Mouse (Mus musculus) liver, embryonic 13.5 days (tissue): ENCODE measurements around the gene Iqcd. TPM values are rescaled to one million over a fixed set of nuclear protein-coding genes. Genes with fewer than 3 reads are reported as not detected.

Experiments used
- ATAC-seq: fragments of 200-750 bp; cut with Nextera tagmentation; 2 replicates; pipeline ENCODE4 v1.8.0; 2017; ENCODE audit warnings: low read depth, mild to moderate bottlenecking, moderate number of reproducible peaks, moderate library complexity
- DNase-seq: peaks from one replicate; pipeline ENCODE4 v3.0.0; 2022
- H3K27ac ChIP-seq: fragments of 300-500 bp; sonication (generic); 2 replicates; pipeline ENCODE4 v1.5.1; 2015; ENCODE audit warnings: moderate library complexity, mild to moderate bottlenecking, inconsistent platforms
- H3K27me3 ChIP-seq: fragments of 300-500 bp; sonication (generic); 2 replicates; pipeline ENCODE4 v1.6.1; 2015; ENCODE audit warnings: mild to moderate bottlenecking, inconsistent platforms
- H3K36me3 ChIP-seq: fragments of 300-500 bp; sonication (generic); 2 replicates; pipeline ENCODE4 v1.6.1; 2015; ENCODE audit warnings: mild to moderate bottlenecking, inconsistent platforms
- H3K4me1 ChIP-seq: fragments of 300-500 bp; sonication (generic); replicated peaks from 2 replicates; pipeline ENCODE4 v1.6.1; 2015; ENCODE audit warnings: inconsistent platforms
- H3K4me2 ChIP-seq: fragments of 300-500 bp; sonication (generic); 2 replicates; pipeline ENCODE4 v1.6.1; 2015; ENCODE audit warnings: inconsistent platforms, mild to moderate bottlenecking, moderate library complexity
- H3K4me3 ChIP-seq: fragments of 300-500 bp; sonication (generic); replicated peaks from 2 replicates; pipeline ENCODE4 v1.5.1; 2015; ENCODE audit warnings: mild to moderate bottlenecking, inconsistent platforms
- H3K9ac ChIP-seq: fragments of 300-500 bp; sonication (generic); 2 replicates; pipeline ENCODE4 v1.6.1; 2015; ENCODE audit warnings: mild to moderate bottlenecking, inconsistent platforms
- H3K9me3 ChIP-seq: fragments of 300-500 bp; sonication (generic); replicated peaks from 2 replicates; pipeline ENCODE4 v1.6.1; 2016; ENCODE audit warnings: inconsistent platforms
- WGBS: fragments of 180-500 bp; shearing (Covaris S2); methylation state at CpG from one replicate; pipeline ENCODE4 v1.1.7; 2015; ENCODE audit not compliant: insufficient replicate concordance; 5-methylcytosine and 5-hydroxymethylcytosine counted together
- polyA plus RNA-seq: library from polyadenylated mRNA; unstranded; fragments of >200 nt; fragmentation: Nextera tagmentation; extraction: Ambion mirVana; gene quantifications from 2 replicates; pipeline ENCODE4 v1.2.1, GENCODE M21; 2015

The Iqcd gene
- polyA plus RNA-seq, 1 experiment from 2014 or later, result 1.9 TPM

DNA sequence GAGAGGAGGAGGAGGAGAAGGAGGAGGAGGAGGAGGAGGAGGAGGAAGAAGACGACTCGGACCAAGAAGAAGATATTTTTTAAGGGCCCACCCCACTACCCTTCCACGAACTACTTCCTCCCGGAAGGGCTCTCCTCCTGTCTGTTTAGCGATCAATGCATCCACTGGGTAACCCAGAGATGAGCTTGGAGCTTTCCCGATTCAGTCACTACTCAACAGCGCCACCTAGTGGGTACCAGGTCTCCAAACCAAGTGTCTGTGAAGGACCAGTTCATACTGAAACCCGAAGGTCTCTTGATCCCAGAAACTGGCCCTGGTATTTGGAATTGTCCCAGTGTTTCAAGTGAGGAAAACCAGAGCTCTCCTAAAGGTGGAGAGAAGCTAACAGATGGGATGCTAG lies 16.9 kb downstream of the Iqcd start:
- Histone ChIP-seq H3K9me3 (no peaks in the 10 kb centered on the region), H3K4me2 (peak overlapping the region; percentile 66), H3K9ac (peak overlapping the region; percentile 64; the same call in 1 of the 2 replicates), H3K27ac (no peak overlapping the region; the same call in 1 of the 2 replicates), H3K4me1 (peaks cover 32% of the 10 kb centered on the region), H3K36me3 (peaks cover 7% of the 10 kb centered on the region; the same call in 1 of the 2 replicates), H3K27me3 (no peaks in the 10 kb centered on the region), H3K4me3 (peak overlapping the region; percentile 37; the same call in 1 of the 2 replicates)
- ATAC-seq (peak; percentile 57), DNase-seq (peak; percentile 80)
- 2% methylated on average over 8 of the region's 8 CpGs for WGBS

DNA sequence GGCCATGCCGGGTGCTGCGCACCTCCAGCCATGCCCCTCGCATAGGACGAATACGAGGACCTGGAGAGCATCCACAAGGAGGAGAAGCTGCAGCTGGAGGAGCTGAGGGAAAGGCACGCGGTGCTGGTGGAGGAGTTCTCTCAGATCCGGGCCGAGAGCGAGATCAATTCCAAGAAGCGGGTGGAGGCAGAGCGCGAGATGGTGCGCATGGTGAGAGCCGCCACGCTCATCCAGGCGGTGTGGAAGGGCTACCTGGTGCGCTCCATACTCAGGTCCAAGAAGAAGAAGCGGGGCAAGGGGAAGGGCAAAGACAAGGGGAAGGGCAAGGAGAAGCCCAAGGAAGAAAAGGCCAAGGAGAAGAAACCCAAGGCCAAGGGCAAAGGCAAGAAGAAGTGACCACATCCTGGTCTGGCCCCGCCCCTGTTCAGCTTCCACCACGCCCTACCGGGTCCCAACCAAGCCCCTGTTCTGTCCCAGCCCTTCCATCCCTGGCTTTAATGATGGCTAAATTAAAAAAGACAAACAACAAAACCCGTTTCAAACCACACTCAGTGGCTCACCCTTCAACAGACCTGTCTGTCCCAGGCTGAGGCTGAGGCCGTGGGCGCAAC lies 17.9 kb downstream of the Iqcd start:
- H3K27ac ChIP-seq, result no peak overlapping the region
- H3K9me3 ChIP-seq, result no peaks in the 10 kb centered on the region
- WGBS, result 62% methylated on average over 25 of the region's 25 CpGs
- no peaks in the 10 kb centered on the region for H3K27me3 ChIP-seq
- H3K4me2 ChIP-seq, result no peak overlapping the region
- peaks cover 32% of the 10 kb centered on the region for H3K4me1 ChIP-seq
- peaks cover 7% of the 10 kb centered on the region; the same call in 1 of the 2 replicates for H3K36me3 ChIP-seq
- ATAC-seq (no peak), DNase-seq (no peak)
- no peak overlapping the region for H3K4me3 ChIP-seq
- no peak overlapping the region for H3K9ac ChIP-seq

DNA sequence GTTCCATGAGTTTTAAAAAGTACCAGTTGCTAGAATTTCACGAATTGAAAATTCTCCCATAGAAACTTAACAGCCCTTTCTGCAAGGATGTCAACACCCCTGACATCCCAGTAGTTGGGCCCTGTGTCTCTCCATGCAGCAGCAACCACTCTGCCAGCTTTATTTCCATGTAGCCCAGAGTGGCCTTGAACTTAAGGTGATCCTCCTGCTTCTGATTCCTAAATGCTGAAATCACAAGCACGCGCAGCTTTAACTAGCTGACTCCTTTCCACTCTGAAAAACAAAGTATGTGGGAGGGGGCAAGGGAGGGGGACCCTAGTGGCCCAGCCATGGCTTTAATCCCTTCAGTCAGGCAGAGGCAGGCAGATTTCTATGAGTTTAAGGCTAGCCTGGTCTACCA lies 18.5 kb downstream of the Iqcd start:
- WGBS, result 81% methylated on average over 3 of the region's 3 CpGs
- H3K27me3 ChIP-seq, result no peaks in the 10 kb centered on the region
- H3K9me3 ChIP-seq, result no peaks in the 10 kb centered on the region
- DNase-seq (no peak), ATAC-seq (no peak)
- peaks cover 7% of the 10 kb centered on the region; the same call in 1 of the 2 replicates for H3K36me3 ChIP-seq
- no peak overlapping the region for H3K4me2 ChIP-seq
- H3K4me1 ChIP-seq, result peaks cover 34% of the 10 kb centered on the region
- H3K27ac ChIP-seq, result no peak overlapping the region
- no peak overlapping the region for H3K9ac ChIP-seq
- H3K4me3 ChIP-seq, result no peak overlapping the region

DNA sequence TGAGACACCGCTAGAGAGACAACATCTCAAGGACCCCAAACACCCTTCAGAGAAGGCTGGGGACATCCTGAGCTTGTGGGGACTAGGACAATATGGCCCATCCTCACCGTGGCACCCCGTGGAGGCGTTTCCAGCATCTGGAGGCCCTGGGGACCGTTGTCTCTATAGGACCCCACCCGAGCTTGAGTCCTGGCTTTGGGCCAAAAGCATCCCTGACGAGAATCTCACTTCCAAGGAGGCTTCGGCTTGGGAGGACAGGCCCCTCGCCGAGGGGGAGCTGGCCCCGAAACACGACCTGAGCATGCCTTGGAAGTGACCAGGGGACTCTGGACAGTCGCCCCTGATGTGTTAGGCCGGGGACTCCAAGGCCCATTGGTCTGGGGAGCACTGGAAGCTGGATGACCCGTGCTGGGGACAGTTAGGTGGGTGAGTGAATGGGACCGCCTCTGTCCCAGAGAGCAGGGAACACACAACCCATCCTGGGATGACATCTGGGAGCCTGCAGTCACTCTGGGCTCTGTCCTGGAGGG lies 20.5 kb downstream of the Iqcd start:
- Histone ChIP-seq H3K36me3 (peaks cover 7% of the 10 kb centered on the region; the same call in 1 of the 2 replicates), H3K27me3 (no peaks in the 10 kb centered on the region), H3K4me3 (no peak overlapping the region), H3K9me3 (no peaks in the 10 kb centered on the region), H3K4me2 (no peak overlapping the region), H3K4me1 (peaks cover 42% of the 10 kb centered on the region), H3K27ac (no peak overlapping the region), H3K9ac (no peak overlapping the region)
- WGBS, result 82% methylated on average over 16 of the region's 16 CpGs
- DNase-seq (no peak), ATAC-seq (no peak)

DNA sequence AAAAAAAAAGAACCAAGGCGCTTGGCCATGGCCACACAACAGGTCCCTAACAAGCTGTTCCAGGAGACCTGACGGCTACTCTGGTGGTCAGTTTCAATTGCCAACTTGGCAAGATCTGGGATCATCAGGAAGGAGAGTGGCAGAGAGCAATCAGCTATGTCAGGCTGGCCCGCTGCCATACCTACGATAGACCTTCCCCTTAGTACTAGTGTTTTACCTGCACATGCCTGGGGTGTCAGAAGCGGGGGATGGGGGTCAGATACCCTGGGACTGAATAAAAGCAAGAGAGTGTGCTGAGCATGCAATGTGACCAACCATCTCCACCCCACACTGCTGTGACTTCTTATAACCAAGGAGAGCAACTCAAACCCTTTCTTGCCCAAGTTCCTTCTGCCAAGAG lies 22.1 kb downstream of the Iqcd start:
- ATAC-seq, result no peak
- H3K4me1 ChIP-seq, result peaks cover 37% of the 10 kb centered on the region
- H3K36me3 ChIP-seq, result peaks cover 18% of the 10 kb centered on the region
- peak overlapping the region; percentile 75 for H3K4me3 ChIP-seq
- no peak overlapping the region for H3K27ac ChIP-seq
- H3K4me2 ChIP-seq, result peak overlapping the region; percentile 83
- peak overlapping the region; percentile 75; the same call in 1 of the 2 replicates for H3K9ac ChIP-seq
- 96% methylated on average over 5 of the region's 5 CpGs for WGBS
- no peaks in the 10 kb centered on the region for H3K27me3 ChIP-seq
- no peak for DNase-seq
- peaks cover 3% of the 10 kb centered on the region for H3K9me3 ChIP-seq

DNA sequence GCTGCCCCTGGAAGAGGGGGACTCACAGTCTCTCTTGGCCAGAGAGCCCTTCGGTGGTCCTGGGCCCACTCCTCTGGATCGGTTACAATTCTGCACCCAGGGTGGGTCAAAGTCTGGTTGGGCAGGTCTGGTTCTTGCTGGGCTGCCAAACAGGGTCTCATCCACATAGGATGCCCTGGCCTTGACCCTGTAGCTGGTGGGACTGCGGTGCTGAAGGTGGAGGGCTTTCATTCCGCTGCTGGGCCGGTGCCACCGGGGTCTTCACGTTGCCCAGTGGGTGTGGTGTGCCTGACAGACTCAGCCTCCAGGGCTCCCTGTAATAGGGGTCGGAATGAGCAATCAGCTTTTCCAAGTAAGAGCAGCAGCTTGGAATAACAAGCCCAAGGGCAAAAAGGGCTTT lies 22.6 kb downstream of the Iqcd start:
- WGBS, result 64% methylated on average over 8 of the region's 8 CpGs
- Histone ChIP-seq H3K4me1 (peaks cover 33% of the 10 kb centered on the region), H3K27ac (peak overlapping the region; percentile 76)

DNA sequence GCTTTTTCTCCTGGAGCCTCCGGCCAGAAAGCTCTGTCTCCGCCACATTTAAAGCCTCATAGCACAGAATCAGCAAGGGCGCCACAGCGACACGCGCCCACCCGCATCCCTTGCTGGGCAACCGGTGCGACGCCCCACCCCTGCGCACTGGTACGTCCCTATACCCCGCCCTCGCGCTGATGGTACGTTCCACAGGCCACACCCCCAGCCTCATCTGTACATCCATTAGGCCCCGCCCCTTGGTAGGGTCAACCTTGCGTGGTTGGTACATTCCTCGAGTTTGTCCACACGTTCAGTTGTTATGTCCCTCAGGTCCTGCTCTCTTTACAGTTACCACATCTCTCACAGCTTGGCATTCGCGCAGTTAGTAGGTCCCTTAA lies 23.6 kb downstream of the Iqcd start, which contains the start of the genes Rita1 and Ddx54:
Rita1 (minus strand) TSS at position 148 of the 380 bp plus-strand sequence.
Ddx54 (plus strand) TSS at position 298 of the 380 bp plus-strand sequence.
- H3K4me1 ChIP-seq, result peaks cover 27% of the 10 kb centered on the region
- peak within 1 kb of the TSS; percentile 75 for H3K9ac ChIP-seq
- peak; percentile 73 for ATAC-seq
- peaks cover 6% of the 10 kb centered on the region for H3K9me3 ChIP-seq
- H3K4me3 ChIP-seq, result peak within 1 kb of the TSS; percentile 75
- H3K27ac ChIP-seq, result peak within 1 kb of the TSS; percentile 76
- peaks cover 33% of the 10 kb centered on the region for H3K36me3 ChIP-seq
- no peaks in the 10 kb centered on the region for H3K27me3 ChIP-seq
- H3K4me2 ChIP-seq, result peak within 1 kb of the TSS; percentile 83
- DNase-seq, result peak; percentile 95
- WGBS, result under 1% methylated on average over 22 of the region's 22 CpGs

More for the DNA sequence above, 22.6 kb downstream of the Iqcd start:
- DNase-seq, result no peak
- no peaks in the 10 kb centered on the region for H3K27me3 ChIP-seq
- H3K36me3 ChIP-seq, result peaks cover 23% of the 10 kb centered on the region
- H3K9me3 ChIP-seq, result peaks cover 6% of the 10 kb centered on the region
- peak overlapping the region; percentile 83 for H3K4me2 ChIP-seq
- no peak for ATAC-seq
- peak overlapping the region; percentile 75 for H3K4me3 ChIP-seq
- peak overlapping the region; percentile 75 for H3K9ac ChIP-seq

DNA sequence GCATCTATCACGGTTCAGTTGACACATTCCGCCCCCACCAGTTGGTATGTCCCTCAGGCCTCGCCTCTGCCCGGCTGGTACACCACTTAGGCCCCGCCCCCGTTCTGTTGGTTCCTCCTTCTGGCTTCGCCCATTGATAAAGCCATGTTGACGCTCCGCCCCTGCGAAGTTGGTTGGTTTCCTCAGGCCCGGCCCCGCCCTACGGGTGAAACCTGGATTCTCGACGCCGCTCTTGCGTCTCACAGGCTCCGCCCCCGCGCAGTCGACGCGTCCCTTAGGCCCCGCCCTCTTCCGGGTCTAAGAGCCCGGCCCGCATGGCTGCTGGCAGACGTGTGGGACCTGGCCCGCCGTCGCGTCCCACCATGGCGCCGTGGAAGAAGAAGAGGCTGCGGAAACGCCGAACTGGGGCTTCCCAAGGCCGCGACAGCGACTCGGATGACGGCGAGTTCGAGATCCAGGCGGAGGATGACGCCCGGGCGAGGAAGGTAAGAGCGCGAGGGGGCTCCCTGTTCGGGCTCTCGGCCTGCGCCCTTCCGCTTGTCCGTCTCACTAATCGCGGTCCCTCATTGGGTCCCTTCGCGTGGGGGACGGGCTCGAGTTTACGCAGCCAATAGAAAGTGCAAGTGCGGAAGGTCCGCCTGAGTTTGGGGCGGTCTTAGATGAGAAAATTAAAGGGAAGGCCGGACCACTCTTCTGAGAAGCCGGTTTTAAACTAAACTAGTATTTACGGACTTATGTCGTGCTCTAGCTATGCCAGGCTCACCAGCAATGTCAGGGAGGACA lies 24.2 kb downstream of the Iqcd start:
- H3K9me3 ChIP-seq, result peaks cover 6% of the 10 kb centered on the region
- H3K4me2 ChIP-seq, result peak overlapping the region; percentile 83
- WGBS, result under 1% methylated on average over 69 of the region's 69 CpGs
- H3K4me3 ChIP-seq, result peak overlapping the region; percentile 75
- peaks cover 27% of the 10 kb centered on the region for H3K4me1 ChIP-seq
- peak overlapping the region; percentile 76 for H3K27ac ChIP-seq
- H3K9ac ChIP-seq, result peak overlapping the region; percentile 75
- peak; percentile 100 for DNase-seq
- ATAC-seq, result peak; percentile 88
- peaks cover 39% of the 10 kb centered on the region for H3K36me3 ChIP-seq
- H3K27me3 ChIP-seq, result no peaks in the 10 kb centered on the region

DNA sequence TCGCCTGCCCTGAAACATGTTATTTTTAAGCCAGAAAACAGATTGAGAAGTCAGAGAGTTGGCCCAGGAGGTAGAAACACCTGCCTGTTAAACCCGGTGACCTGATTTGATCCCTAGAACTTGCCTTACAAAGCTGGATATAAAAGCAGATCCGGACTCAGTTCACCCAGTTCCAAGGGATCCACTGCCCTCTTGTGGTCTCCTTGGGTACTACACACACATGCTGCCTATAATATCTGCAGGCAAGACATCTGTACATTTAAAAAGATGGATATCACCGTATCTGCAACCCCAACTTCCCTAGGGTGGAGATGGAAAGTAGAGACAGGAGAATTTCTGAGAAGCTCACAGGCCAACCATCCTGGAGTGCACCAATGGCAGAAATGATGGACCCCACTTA lies 27.1 kb downstream of the Iqcd start:
- Histone ChIP-seq H3K4me1 (peaks cover 25% of the 10 kb centered on the region), H3K27me3 (no peaks in the 10 kb centered on the region), H3K36me3 (peaks cover 61% of the 10 kb centered on the region), H3K4me3 (no peak overlapping the region), H3K9ac (no peak overlapping the region), H3K4me2 (no peak overlapping the region), H3K9me3 (peaks cover 6% of the 10 kb centered on the region), H3K27ac (no peak overlapping the region)
- DNase-seq (no peak), ATAC-seq (no peak)
- WGBS, result 86% methylated on average over 4 of the region's 4 CpGs

DNA sequence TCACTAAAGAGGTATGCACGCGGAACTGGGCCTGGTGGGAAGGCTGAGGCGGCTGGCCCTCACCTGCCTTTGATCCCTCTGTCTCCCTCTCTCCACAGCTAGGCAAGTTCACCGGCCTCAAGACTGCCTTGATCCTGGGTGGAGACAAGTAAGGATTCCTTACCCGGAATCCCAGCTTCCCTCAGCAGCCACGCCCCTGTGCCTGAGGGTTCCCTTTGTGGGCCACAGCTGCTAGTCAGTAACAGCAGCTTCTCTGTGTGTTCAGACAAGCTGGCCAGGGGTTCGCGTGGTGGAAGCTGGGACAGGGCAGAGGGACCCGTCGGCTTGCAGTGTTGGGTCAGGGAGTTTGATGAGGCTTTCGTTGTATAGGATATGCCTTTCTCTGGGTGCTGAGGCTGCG lies 30.0 kb downstream of the Iqcd start:
- Histone ChIP-seq H3K27me3 (no peaks in the 10 kb centered on the region), H3K4me2 (no peak overlapping the region), H3K36me3 (peaks cover 90% of the 10 kb centered on the region), H3K9me3 (peaks cover 6% of the 10 kb centered on the region), H3K27ac (no peak overlapping the region), H3K4me3 (no peak overlapping the region), H3K9ac (no peak overlapping the region), H3K4me1 (peaks cover 8% of the 10 kb centered on the region)
- ATAC-seq, result no peak
- no peak for DNase-seq
- WGBS, result 88% methylated on average over 12 of the region's 12 CpGs

DNA sequence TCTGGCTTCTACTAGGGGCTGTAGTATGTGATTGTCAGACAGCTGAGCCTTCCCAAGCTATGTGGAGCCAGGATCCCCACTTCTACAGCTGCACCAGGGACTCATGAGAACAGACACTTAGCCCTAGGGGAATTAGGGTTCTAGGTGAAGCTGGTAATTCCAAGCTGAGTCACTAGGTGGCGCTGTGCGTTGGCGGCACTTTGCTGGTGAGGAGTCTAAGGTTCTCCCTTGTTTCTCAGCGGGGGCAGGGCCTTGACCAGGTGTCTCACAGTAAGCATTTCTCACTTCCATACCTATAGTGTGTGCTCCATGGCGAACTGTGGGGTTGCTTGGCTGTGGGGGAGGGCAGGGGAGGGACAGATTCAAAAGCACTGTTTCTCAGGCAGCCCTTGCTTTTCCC lies 30.4 kb downstream of the Iqcd start:
- Histone ChIP-seq H3K4me2 (no peak overlapping the region), H3K27me3 (no peaks in the 10 kb centered on the region), H3K27ac (no peak overlapping the region), H3K36me3 (peaks cover 94% of the 10 kb centered on the region), H3K9ac (no peak overlapping the region), H3K9me3 (peaks cover 6% of the 10 kb centered on the region), H3K4me3 (no peak overlapping the region), H3K4me1 (peaks cover 4% of the 10 kb centered on the region)
- ATAC-seq, result no peak
- DNase-seq, result peak; percentile 46
- WGBS, result 17% methylated on average over 5 of the region's 5 CpGs
